Mouse (Mus musculus) E14TG2a.4 (cell line): ENCODE measurements at regions not wholly inside any gene's neighbourhood (a gene's known extent, or its start where the extent isn't known, plus 50 kb on each side); places are given as distances from the start of the nearest gene placed in this dataset.

Experiments used
- CTCF ChIP-seq: conservative IDR thresholded peaks from 2 replicates; pipeline ENCODE4 v1.5.1; 2014; ENCODE audit warnings: low read length
- POU5F1 ChIP-seq: IDR thresholded peaks from 2 replicates; pipeline ENCODE4 v1.6.1; 2014; ENCODE audit warnings: low read length, borderline replicate concordance

- TF ChIP-seq CTCF (no peak; the same call in 1 of the 2 replicates), POU5F1 (no peak)
Observed at GRCm38 (mm10) chr6:14504171-14504570, 250.9 kb downstream of the Ppp1r3a start.
